Comparison of ENCODE assay signal across 22 mouse cellular contexts in genomic region chr13:5847736-5848135, GRCm38 (mm10). TPM values are rescaled to one million over a fixed set of nuclear protein-coding genes. Genes with fewer than 3 reads are reported as not detected.
DNase-seq lines count a peak whose midpoint lies in the region; ATAC-seq and TF ChIP-seq lines count a peak whose summit lies in the region.
"Had no signal": no experiment of that assay in that cellular context is flagged by ENCODE, and none has a peak within 500 bp of the region (broad histone marks: within the 10 kb centered on the region; RNA-seq: fewer than 3 reads in every experiment).

No protein-coding gene starts in this region.

- no peak for TF ChIP-seq EP300 in liver, embryonic 14.5 days (IDR thresholded peaks at IDR 0.05; ENCODE audit: low read depth)

- H3K4me1 ChIP-seq in liver, embryonic 11.5 days (replicated peaks; ENCODE audit: control insufficient read depth, insufficient read depth, low read length) = peaks cover 5% of the 10 kb centered on the region; the same call in 1 of the 2 replicates
- H3K4me1 ChIP-seq in G1E (ENCODE audit: insufficient read depth, low read depth, low read length) = peaks cover 75% of the 10 kb centered on the region
- peaks cover 4 to 16% of the 10 kb centered on the region in 2 experiments for H3K4me1 ChIP-seq in liver, embryonic 14.5 days (replicated peaks; ENCODE audit: control insufficient read depth in 2 of 2, insufficient read depth in 2 of 2, low read length in 1 of 2)
- 0 out of 2 replicates have a peak, but pooled peaks cover 5% of the 10 kb centered on the region for H3K4me1 ChIP-seq in hindbrain, embryonic 10.5 days (replicated peaks)
- H3K4me1 ChIP-seq: forebrain, embryonic 12.5 days had no signal

- H3K4me2 ChIP-seq in liver, embryonic 11.5 days = no peak overlapping the region
- H3K4me2 ChIP-seq in liver, embryonic 14.5 days (ENCODE audit: low read depth) = no peak overlapping the region
- H3K4me2 ChIP-seq: embryonic facial prominence, embryonic 13.5 days; forebrain, embryonic 12.5 days; hindbrain, embryonic 13.5 days had no signal

- no peak for DNase-seq in liver, embryonic 11.5 days (ENCODE audit: low spot score)
- no peak for DNase-seq in liver
- DNase-seq in G1E (ENCODE audit: low spot score) = no peak
- DNase-seq in liver, embryonic 14.5 days (ENCODE audit: low read depth in 3 of 3, low spot score in 3 of 3) = no peak
- no peak for DNase-seq in MN1 (ENCODE audit: low spot score)
- no peak for DNase-seq in hindbrain, embryonic 10.5 days (ENCODE audit: low spot score)
- DNase-seq: adrenal gland, postnatal 14 days; cerebellum, adult 18-20 months; cerebellum, adult 9-11 months; cerebellum, postnatal 36 days; forebrain, postnatal 0 days; gastrocnemius, adult 2 months; gastrocnemius, postnatal 25 days; heart, postnatal 10 days; heart, postnatal 4 days had no signal

- no peaks in the 10 kb centered on the region for H3K36me3 ChIP-seq in liver, embryonic 11.5 days (ENCODE audit: control insufficient read depth, insufficient read depth, low read length)
- H3K36me3 ChIP-seq in G1E (replicated peaks) = no peaks in the 10 kb centered on the region
- H3K36me3 ChIP-seq in liver, embryonic 14.5 days (replicated peaks; ENCODE audit: control insufficient read depth, insufficient read depth, low read depth) = no peaks in the 10 kb centered on the region
- H3K36me3 ChIP-seq in hindbrain, embryonic 10.5 days = no peaks in the 10 kb centered on the region
- H3K36me3 ChIP-seq: embryonic facial prominence, embryonic 13.5 days; forebrain, embryonic 12.5 days; heart, embryonic 10.5 days; hindbrain, embryonic 13.5 days had no signal

- H3K27ac ChIP-seq in liver, embryonic 11.5 days (ENCODE audit: low read depth, low read length) = no peak overlapping the region
- no peak overlapping the region for H3K27ac ChIP-seq in liver, embryonic 14.5 days
- H3K27ac ChIP-seq in hindbrain, embryonic 10.5 days = no peak overlapping the region
- H3K27ac ChIP-seq: embryonic facial prominence, embryonic 13.5 days; forebrain, embryonic 12.5 days; gastrocnemius, adult 2 months; heart, embryonic 10.5 days; hindbrain, embryonic 13.5 days; hindbrain, postnatal 0 days had no signal

- peak; percentile 67 for ATAC-seq in liver, embryonic 11.5 days (replicated peaks; ENCODE audit: low FRiP score)
- peak; percentile 38 for ATAC-seq in G1E (ENCODE audit: extremely low read depth, insufficient number of reproducible peaks, low FRiP score, poor library complexity, severe bottlenecking)
- ATAC-seq in liver, embryonic 14.5 days (ENCODE audit: insufficient read depth) = peak; percentile 63
- ATAC-seq in cerebellum, adult (ENCODE audit: insufficient number of reproducible peaks, low FRiP score, low TSS enrichment) = no peak
- ATAC-seq: hindbrain, postnatal 0 days had no signal

- H3K9ac ChIP-seq in liver, embryonic 11.5 days (ENCODE audit: low read depth, low read length) = no peak overlapping the region
- H3K9ac ChIP-seq in liver, embryonic 14.5 days (replicated peaks) = no peak overlapping the region
- H3K9ac ChIP-seq: embryonic facial prominence, embryonic 13.5 days; forebrain, embryonic 12.5 days; forebrain, postnatal 0 days; hindbrain, embryonic 13.5 days had no signal

- H3K4me3 ChIP-seq in liver, embryonic 11.5 days (ENCODE audit: low read depth, low read length) = no peak overlapping the region
- H3K4me3 ChIP-seq in G1E (ENCODE audit: low read depth, low read length) = no peak overlapping the region
- H3K4me3 ChIP-seq in liver, embryonic 14.5 days (ENCODE audit: insufficient read depth in 1 of 2, low read depth in 2 of 2, low read length in 2 of 2) = no peak overlapping the region
- H3K4me3 ChIP-seq in hindbrain, embryonic 10.5 days = no peak overlapping the region
- H3K4me3 ChIP-seq: embryonic facial prominence, embryonic 13.5 days; forebrain, embryonic 12.5 days; gastrocnemius, adult 2 months; heart, embryonic 10.5 days; hindbrain, embryonic 13.5 days had no signal

- no peaks in the 10 kb centered on the region for H3K27me3 ChIP-seq in liver, embryonic 11.5 days (replicated peaks; ENCODE audit: control insufficient read depth, insufficient read depth, low read length)
- no peaks in the 10 kb centered on the region for H3K27me3 ChIP-seq in G1E (ENCODE audit: insufficient read depth, low read length)
- no peaks in the 10 kb centered on the region for H3K27me3 ChIP-seq in liver, embryonic 14.5 days (ENCODE audit: control insufficient read depth, insufficient read depth, low read length)
- no peaks in the 10 kb centered on the region for H3K27me3 ChIP-seq in hindbrain, embryonic 10.5 days (ENCODE audit: insufficient read depth, poor library complexity, severe bottlenecking)
- H3K27me3 ChIP-seq: CH12.LX; embryonic facial prominence, embryonic 13.5 days; forebrain, embryonic 12.5 days; hindbrain, embryonic 13.5 days had no signal

- no peaks in the 10 kb centered on the region for H3K9me3 ChIP-seq in liver, embryonic 11.5 days (ENCODE audit: control insufficient read depth, low read length)
- H3K9me3 ChIP-seq in G1E (replicated peaks) = no peaks in the 10 kb centered on the region
- no peaks in the 10 kb centered on the region for H3K9me3 ChIP-seq in liver, embryonic 14.5 days (ENCODE audit: control insufficient read depth, low read length)
- no peaks in the 10 kb centered on the region for H3K9me3 ChIP-seq in hindbrain, embryonic 10.5 days
- H3K9me3 ChIP-seq: embryonic facial prominence, embryonic 13.5 days; forebrain, embryonic 12.5 days; heart, embryonic 10.5 days; hindbrain, embryonic 13.5 days had no signal

- 26% methylated on average over 2 of the region's 2 CpGs for WGBS in liver, embryonic 11.5 days
- 33% methylated on average over 2 of the region's 2 CpGs for WGBS in liver, embryonic 14.5 days (ENCODE audit: insufficient replicate concordance)
- 82% methylated on average over 2 of the region's 2 CpGs for WGBS in hindbrain, embryonic 10.5 days

- no peak for TF ChIP-seq CTCF in G1E (IDR thresholded peaks at IDR 0.05; ENCODE audit: low read depth, low read length)
- no peak for TF ChIP-seq CTCF in liver, embryonic 14.5 days (IDR thresholded peaks at IDR 0.05; ENCODE audit: low read depth)

RNA-seq across cellular contexts. Expression of gene Klf6, which starts 13.5 kb away (rescaled TPM):
- polyA plus RNA-seq in liver, embryonic 11.5 days (2014; fragmentation: Nextera tagmentation; extraction: Ambion mirVana) = 25.7 and 31.5 TPM in 2 replicates
- total RNA-seq in G1E (2014; fragmentation: Nextera tagmentation) (90.9 and 104 TPM in 2 replicates), G1E (2017) (88.2 and 101 TPM in 2 replicates)
- polyA plus RNA-seq in G1E (2012) = 25.3 and 26.3 TPM in 2 replicates
- 3.3 and 4.5 TPM in 2 replicates for polyA plus RNA-seq in liver, embryonic 14.5 days (2012; rRNA removed)
- 12.5 and 15.6 TPM in 2 replicates for polyA plus RNA-seq in liver, embryonic 14.5 days (2014; fragmentation: Nextera tagmentation; extraction: Ambion mirVana)
- polyA plus RNA-seq in hindbrain, embryonic 10.5 days (2016; fragmentation: Nextera tagmentation; extraction: Ambion mirVana) = 58.2 and 59.0 TPM in 2 replicates
